19 mouse cellular contexts compared by ENCODE assay signal in the genomic region with DNA sequence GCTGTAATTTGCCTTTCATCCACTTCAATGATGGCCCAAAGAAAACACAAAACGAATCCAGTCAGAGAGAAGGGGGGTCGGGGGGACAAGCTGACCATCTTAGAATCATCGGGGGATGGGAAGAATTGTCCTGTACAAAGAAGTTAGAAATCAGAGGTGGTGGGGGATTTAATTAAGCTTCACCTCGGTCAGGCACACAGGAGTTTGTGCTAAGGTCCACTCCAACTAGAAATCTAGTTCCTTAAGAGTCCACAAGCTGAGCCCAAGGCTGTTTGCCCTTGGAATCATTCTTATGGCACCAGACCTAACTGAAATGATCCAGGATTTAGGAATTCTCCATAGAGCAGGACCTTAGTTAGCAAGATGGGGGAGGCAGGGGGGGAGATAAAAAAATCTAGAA.
"Had no signal": no experiment of that assay in that cellular context is flagged by ENCODE, and none has a peak within 500 bp of the region (broad histone marks: within the 10 kb centered on the region; RNA-seq: fewer than 3 reads in every experiment).

No protein-coding gene starts in this region.

- H3K36me3 ChIP-seq: midbrain, embryonic 10.5 days; midbrain, embryonic 12.5 days; neural tube, embryonic 13.5 days; neural tube, embryonic 15.5 days had no signal

- H3K9ac ChIP-seq: lung, embryonic 14.5 days; midbrain, embryonic 12.5 days; neural tube, embryonic 13.5 days; neural tube, embryonic 15.5 days had no signal

- H3K27ac ChIP-seq: midbrain, embryonic 10.5 days; midbrain, embryonic 12.5 days; neural tube, embryonic 13.5 days; neural tube, embryonic 15.5 days had no signal

- ATAC-seq: midbrain, embryonic 16.5 days had no signal

- H3K9me3 ChIP-seq: midbrain, embryonic 10.5 days; midbrain, embryonic 12.5 days; neural tube, embryonic 13.5 days; neural tube, embryonic 15.5 days had no signal

- H3K4me3 ChIP-seq: midbrain, embryonic 10.5 days; midbrain, embryonic 12.5 days; myocyte; neural tube, embryonic 13.5 days; neural tube, embryonic 15.5 days had no signal

- DNase-seq: lung, adult 18-20 months; lung, embryonic 14.5 days; lung, postnatal 10 days; lung, postnatal 4 days; midbrain, embryonic 14.5 days; retina, postnatal 1 day; right cerebral cortex, adult 18-20 months; right cerebral cortex, postnatal 25 days; right cerebral cortex, postnatal 4 days; spleen, adult 18-20 months; thymus, adult 18-20 months; thymus, postnatal 14 days; thymus, postnatal 36 days had no signal

- H3K27me3 ChIP-seq: neural tube, embryonic 13.5 days; neural tube, embryonic 15.5 days had no signal

- H3K4me2 ChIP-seq: lung, embryonic 14.5 days; midbrain, embryonic 12.5 days; neural tube, embryonic 13.5 days; neural tube, embryonic 15.5 days had no signal
